Mouse (Mus musculus) olfactory bulb, adult 2 months (tissue): ENCODE data around the gene Ube2l3.

Source experiments
- CTCF ChIP-seq: fragments of 200-500 bp; IDR thresholded peaks from 2 replicates; pipeline ENCODE4 v1.5.1; 2012; ENCODE audit warnings: low read depth, mild to moderate bottlenecking, low read length, moderate library complexity; ENCODE audit not compliant: insufficient read depth
- POLR2A ChIP-seq: fragments of 200-500 bp; IDR thresholded peaks from 2 replicates; pipeline ENCODE4 v1.6.1; 2012; ENCODE audit warnings: mild to moderate bottlenecking, low read depth, low read length, moderate library complexity; ENCODE audit not compliant: insufficient read depth

DNA sequence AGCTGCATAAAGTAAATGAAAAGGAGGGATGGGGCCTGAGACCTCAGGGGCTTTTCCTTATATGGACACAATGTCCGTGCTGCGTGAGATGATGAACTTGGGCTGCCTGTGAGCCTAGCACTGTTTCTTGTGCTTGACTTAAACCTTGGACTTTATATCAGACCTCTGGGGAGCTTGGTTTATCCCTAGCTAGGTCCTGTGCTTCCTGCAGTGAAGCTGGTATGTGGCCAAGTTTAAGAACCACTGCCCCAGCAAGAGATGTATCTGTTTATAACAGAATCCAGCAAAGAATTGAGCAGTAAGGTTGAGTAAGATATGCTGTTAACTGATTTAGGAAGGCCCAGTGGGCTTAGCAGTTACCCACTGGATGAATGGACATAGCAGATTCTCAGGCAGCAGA is 37.0 kb upstream of the Ube2l3 start:
- TF ChIP-seq POLR2A (no peak), CTCF (no peak)
